Mouse (Mus musculus): Measurements from ENCODE around the gene Insc.
A peak's percentile ranks its signal among the peaks of the same experiment; 100 is the strongest.

Gene Insc

DNA sequence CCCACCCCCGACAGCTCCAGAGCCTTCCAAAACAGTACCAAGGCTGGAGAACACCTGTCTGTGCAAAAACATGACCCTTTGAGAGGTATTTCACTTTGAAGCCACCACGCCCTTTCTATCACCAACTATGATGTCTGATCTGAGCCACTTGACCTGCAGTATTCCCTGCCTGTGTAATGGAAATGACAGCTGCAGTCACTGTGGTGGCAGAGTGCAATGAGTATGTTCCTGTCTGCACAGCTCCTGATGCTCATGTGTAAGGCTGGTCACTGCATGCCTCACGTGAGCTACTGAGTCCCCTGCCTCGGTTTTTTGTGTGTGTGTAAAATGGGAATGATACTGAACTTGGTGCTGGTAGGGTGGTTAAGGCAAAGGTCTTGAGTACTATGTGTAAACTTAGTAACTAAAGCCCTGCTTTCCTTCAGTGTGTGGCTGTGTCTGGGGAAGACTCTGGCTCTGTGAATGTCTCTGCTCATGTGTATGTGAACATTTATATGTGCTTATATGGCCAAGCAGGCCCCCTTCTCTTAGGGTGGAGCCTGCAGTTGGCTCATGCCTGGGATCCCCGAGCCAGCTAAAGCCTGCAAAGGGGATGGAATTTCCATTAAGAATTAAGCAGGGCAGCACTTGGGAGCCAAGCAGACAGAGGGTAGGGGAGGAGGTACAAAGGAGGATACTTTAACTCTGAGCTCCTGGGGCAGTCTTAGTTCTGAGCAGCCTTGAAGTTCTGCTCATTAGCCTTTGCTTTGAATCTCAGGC is at the start of gene Insc:
Gene Insc, plus strand, starts transcription at position 673 of the 759 bp plus-strand sequence.
- DNase-seq, result no peak

- no peak for DNase-seq
These were observed 42.6 kb upstream of the Insc start for GRCm38 (mm10) chr7:114700871-114701270.

DNA sequence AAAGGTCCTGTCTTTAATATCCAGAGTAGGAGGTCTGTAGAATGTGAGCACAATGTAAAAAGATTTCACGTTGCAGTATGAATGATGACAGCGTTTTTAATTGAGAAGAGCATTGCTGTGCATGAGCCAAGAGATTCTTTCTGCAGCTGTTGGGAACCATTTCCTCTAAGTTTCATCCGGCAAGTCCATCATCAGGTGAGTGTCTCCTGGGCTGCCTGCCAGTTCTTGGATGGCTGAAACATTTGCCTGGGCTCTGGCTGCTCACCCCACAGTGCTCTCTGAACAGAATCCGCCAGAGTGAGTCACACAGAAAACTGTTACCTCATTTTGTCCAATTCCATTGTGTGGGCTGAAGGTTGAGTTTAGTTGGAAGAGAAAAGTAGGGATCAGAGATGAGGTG is 36.8 kb upstream of the Insc start:
- no peak for DNase-seq

DNA sequence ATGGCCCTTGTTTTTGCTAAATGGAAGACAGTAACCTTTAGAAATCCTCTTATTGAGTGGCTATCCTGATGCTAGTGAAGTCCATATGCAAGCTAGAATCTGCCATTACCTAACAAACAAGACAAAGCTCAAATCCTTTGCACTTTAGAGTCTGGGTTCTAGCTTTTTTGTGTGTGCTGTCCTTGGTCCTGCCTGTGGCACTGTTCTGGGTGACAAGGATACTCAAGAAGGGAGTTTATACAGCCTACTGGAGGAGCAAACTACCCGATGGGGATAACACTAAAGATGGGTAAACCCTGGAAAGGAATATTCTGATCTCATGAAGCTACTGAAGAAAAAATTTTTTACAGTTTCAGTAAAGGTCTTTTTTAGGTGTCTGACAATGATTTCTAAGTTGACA is 36.1 kb upstream of the Insc start:
- no peak for DNase-seq

GRCm38 (mm10) chr7:114710419-114710818 is 33.1 kb upstream of the Insc start:
- DNase-seq, result no peak

GRCm38 (mm10) chr7:114712523-114712922 is 31.0 kb upstream of the Insc start:
- DNase-seq, result no peak

DNA sequence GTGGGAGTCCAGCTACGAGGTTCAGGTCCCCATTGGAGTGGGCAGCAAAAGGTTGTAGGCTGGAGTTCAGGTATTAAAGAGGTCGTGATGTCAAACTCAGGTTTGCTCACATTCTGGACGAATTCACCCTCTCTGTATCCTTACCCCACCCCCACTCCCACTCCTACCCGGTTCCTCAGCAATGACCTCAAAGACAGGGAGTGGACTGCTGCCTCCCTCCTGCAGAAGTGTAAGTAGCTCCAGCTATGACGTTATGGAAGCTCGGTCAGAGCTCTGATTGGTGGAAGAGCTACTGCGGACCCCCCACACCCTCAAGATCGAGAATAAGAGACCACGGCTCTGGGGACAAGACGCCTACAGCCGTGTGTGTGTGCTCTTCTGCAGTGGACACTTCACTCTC is 25.2 kb upstream of the Insc start, which contains the start of gene Calcb:
Gene Calcb, plus strand, starts transcription at position 344 of the 400 bp plus-strand sequence.
- DNase-seq, result no peak

- DNase-seq, result peak; percentile 42
These were observed 23.9 kb upstream of the Insc start for GRCm38 (mm10) chr7:114719381-114720131.

DNA sequence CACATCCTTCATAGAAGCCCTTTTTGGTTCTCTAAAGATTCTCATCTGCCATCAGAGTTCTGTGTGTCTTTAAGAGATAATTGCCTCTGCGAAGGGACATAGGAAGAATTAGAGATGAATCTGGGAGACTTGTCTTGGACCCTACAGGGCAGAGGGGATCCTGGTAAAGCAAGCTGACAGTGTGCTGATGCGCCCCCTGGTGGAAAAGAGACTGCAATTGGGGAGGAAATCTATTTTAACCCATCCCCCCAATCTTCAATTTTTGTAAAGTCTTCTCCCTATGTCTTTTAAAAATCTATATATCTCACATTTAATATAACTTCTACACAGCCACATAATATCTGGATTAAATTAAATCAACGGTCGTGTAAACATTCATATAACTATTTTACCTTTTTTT is 13.8 kb upstream of the Insc start:
- peak; percentile 16 for DNase-seq

DNA sequence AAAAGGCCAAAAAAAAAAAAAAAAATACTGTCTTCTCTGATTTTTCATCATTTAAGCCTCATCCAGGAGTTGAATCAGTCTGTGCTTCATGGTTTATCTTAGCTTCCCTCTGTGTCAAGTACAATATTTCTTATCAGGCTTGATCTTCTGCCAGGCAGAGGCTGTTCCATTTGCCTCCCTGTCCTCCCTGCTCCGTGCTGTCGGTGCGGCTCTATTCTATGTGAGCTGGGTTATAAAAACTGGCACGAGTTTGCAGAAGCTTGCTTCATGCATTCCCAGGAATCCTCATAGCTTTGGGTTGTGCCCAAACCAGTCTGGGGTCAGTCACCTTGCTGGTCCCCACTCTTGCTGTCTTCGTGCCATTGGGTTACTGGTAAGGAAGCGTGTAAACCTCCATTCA is 12.3 kb upstream of the Insc start:
- no peak for DNase-seq

- peak; percentile 18 for DNase-seq
These were observed 11.8 kb upstream of the Insc start for GRCm38 (mm10) chr7:114731700-114732099.

GRCm38 (mm10) chr7:114736256-114736655 is 7.2 kb upstream of the Insc start:
- no peak for DNase-seq

GRCm38 (mm10) chr7:114738166-114738565 is 5.3 kb upstream of the Insc start:
- no peak for DNase-seq

GRCm38 (mm10) chr7:114740360-114741165 is 2.9 kb upstream of the Insc start:
- DNase-seq, result peak; percentile 50

- DNase-seq, result no peak
These were observed 1.2 kb downstream of the Insc start for GRCm38 (mm10) chr7:114744639-114745245.

DNA sequence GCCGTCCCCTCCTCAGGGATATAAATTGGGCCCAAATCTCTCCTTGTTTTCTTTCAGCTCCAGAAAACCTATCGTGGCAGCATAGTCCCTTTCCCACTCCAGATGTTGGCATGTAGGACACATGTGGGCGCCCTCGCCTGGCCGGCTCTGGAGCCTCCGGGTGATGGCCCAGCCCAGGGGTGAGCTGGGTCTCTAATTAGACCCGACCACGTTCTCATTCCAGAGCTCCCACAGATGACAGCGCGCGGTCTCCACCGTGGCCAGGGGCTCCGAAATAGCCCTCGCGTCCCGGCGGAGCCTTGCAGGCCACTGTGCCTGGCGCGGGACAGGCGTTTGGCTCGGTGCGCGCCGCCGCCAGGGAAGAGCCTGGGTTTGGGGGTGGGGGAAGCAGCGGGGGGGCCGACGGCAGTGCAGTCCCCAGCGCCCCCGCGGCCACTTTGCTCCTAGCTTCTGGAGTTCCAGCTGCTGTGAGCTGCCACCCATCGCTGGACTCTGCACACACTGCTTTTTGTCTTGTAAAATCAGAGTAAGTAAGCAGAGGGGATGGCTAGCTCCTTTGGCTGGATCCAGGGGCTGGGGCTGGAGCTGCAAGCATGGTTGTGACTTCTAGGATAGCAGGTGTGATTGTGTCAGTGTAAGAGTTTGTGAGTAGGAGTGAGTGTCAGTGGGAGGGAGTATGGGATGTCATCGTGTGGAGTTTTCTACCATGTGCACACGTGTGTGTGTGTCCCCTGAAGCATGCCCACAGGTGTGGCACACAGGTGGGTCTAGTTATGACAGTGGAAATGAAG is 2.2 kb downstream of the Insc start:
- peak; percentile 34 for DNase-seq

GRCm38 (mm10) chr7:114747596-114747995 is 4.1 kb downstream of the Insc start:
- no peak for DNase-seq

- no peak for DNase-seq
These were observed 4.7 kb downstream of the Insc start for GRCm38 (mm10) chr7:114748239-114748638.

- DNase-seq, result no peak
These were observed 10.0 kb downstream of the Insc start for GRCm38 (mm10) chr7:114753471-114753870.

DNA sequence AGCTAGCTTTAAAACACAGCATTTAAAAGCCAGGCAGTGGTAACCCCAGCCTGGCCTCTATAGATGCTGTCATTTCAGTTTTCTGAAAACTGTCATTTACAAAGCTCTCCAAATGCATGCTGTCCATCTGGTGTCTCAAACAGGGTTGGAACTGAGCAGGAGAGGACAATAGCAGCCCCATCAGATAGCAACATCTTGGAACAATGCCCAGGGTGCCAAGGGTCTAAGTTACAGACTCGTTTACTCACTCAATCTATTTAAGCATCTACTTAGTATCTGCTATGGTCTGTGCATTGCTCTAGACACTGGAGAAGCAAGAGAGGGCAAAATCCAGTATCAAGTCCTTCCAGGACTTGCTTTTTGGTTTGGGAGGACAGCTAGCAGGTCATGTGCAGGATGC is 10.7 kb downstream of the Insc start:
- DNase-seq, result no peak

DNA sequence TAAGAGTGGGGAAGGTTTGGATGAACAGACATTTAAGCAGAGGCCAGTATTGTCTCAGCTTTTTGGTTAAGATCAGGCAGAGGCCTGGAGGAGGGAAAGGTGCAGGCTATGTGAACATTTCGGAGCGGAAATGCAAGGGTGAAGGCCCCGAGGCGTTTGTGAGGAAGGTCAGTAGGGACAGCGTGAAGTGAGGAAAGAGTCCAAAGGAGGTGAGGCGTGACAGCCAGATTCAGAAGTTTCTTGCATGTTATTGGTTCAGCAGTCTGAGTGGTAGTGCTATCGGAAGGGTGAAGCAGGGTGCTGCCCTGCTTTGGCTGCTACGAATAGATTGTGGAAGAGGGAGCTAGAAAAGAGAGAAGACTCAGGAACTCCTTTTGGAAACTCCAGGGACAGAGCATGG is 11.1 kb downstream of the Insc start:
- DNase-seq, result no peak

- DNase-seq, result peak; percentile 36
These were observed 19.2 kb downstream of the Insc start for GRCm38 (mm10) chr7:114762660-114763059.
